Mouse (Mus musculus): ENCODE measurements around the gene Pdlim4. TPM values are rescaled to one million over a fixed set of nuclear protein-coding genes. Genes with fewer than 3 reads are reported as not detected.

The Pdlim4 gene
- polyA plus RNA-seq, 1 experiment: 69.0 TPM

GRCm38 (mm10) chr11:54065106-54065914 is 3.5 kb downstream of the Pdlim4 start:
- Histone ChIP-seq H3K4me1 (ENCODE audit: control insufficient read depth, insufficient read depth, low read length) (peaks cover 14% of the 10 kb centered on the region), H3K27ac (ENCODE audit: insufficient read depth, low read depth, low read length) (no peak overlapping the region)
- TF ChIP-seq CTCF (IDR thresholded peaks at IDR 0.05; ENCODE audit: low read depth, low read length) (no peak), POLR2A (IDR thresholded peaks at IDR 0.05; ENCODE audit: borderline replicate concordance, low read depth, low read length) (no peak)

GRCm38 (mm10) chr11:54064412-54064978 is 4.3 kb downstream of the Pdlim4 start:
- Histone ChIP-seq H3K4me3 (ENCODE audit: insufficient read depth, low read length) (no peak overlapping the region), H3K27ac (ENCODE audit: insufficient read depth, low read depth, low read length) (no peak overlapping the region), H3K4me1 (ENCODE audit: control insufficient read depth, insufficient read depth, low read length) (peaks cover 14% of the 10 kb centered on the region)
- TF ChIP-seq POLR2A (IDR thresholded peaks at IDR 0.05; ENCODE audit: borderline replicate concordance, low read depth, low read length) (no peak), CTCF (IDR thresholded peaks at IDR 0.05; ENCODE audit: low read depth, low read length) (no peak)

More at GRCm38 (mm10) chr11:54065106-54065914, 3.5 kb downstream of the Pdlim4 start:
- H3K4me3 ChIP-seq (ENCODE audit: insufficient read depth, low read length): no peak overlapping the region

GRCm38 (mm10) chr11:54063472-54063775 is 5.4 kb downstream of the Pdlim4 start:
- Histone ChIP-seq H3K4me3 (ENCODE audit: insufficient read depth, low read length) (no peak overlapping the region), H3K4me1 (ENCODE audit: control insufficient read depth, insufficient read depth, low read length) (peaks cover 14% of the 10 kb centered on the region), H3K27ac (ENCODE audit: insufficient read depth, low read depth, low read length) (no peak overlapping the region)
- TF ChIP-seq POLR2A (IDR thresholded peaks at IDR 0.05; ENCODE audit: borderline replicate concordance, low read depth, low read length) (no peak), CTCF (IDR thresholded peaks at IDR 0.05; ENCODE audit: low read depth, low read length) (no peak)

- no peak overlapping the region for H3K27ac ChIP-seq (ENCODE audit: insufficient read depth, low read depth, low read length)
- peaks cover 12% of the 10 kb centered on the region for H3K4me1 ChIP-seq (ENCODE audit: control insufficient read depth, insufficient read depth, low read length)
- TF ChIP-seq CTCF (IDR thresholded peaks at IDR 0.05; ENCODE audit: low read depth, low read length): no peak
- no peak for TF ChIP-seq POLR2A (IDR thresholded peaks at IDR 0.05; ENCODE audit: borderline replicate concordance, low read depth, low read length)
- no peak overlapping the region for H3K4me3 ChIP-seq (ENCODE audit: insufficient read depth, low read length)
These were observed 5.9 kb downstream of the Pdlim4 start for GRCm38 (mm10) chr11:54062753-54063471.

- peaks cover 8% of the 10 kb centered on the region; the same call in 1 of the 2 replicates for H3K4me1 ChIP-seq (ENCODE audit: control insufficient read depth, insufficient read depth, low read length)
- no peak overlapping the region for H3K27ac ChIP-seq (ENCODE audit: insufficient read depth, low read depth, low read length)
- H3K4me3 ChIP-seq (ENCODE audit: insufficient read depth, low read length): no peak overlapping the region
- no peak for TF ChIP-seq POLR2A (IDR thresholded peaks at IDR 0.05; ENCODE audit: borderline replicate concordance, low read depth, low read length)
- no peak for TF ChIP-seq CTCF (IDR thresholded peaks at IDR 0.05; ENCODE audit: low read depth, low read length)
These were observed 6.6 kb downstream of the Pdlim4 start for GRCm38 (mm10) chr11:54062086-54062752.

- TF ChIP-seq POLR2A (IDR thresholded peaks at IDR 0.05; ENCODE audit: borderline replicate concordance, low read depth, low read length) (no peak), CTCF (IDR thresholded peaks at IDR 0.05; ENCODE audit: low read depth, low read length) (no peak)
- Histone ChIP-seq H3K27ac (ENCODE audit: insufficient read depth, low read depth, low read length) (no peak overlapping the region), H3K4me1 (ENCODE audit: control insufficient read depth, insufficient read depth, low read length) (peaks cover 4% of the 10 kb centered on the region; the same call in 1 of the 2 replicates), H3K4me3 (ENCODE audit: insufficient read depth, low read length) (no peak overlapping the region)
These were observed 8.5 kb downstream of the Pdlim4 start for GRCm38 (mm10) chr11:54060316-54060715.

- TF ChIP-seq POLR2A (IDR thresholded peaks at IDR 0.05; ENCODE audit: borderline replicate concordance, low read depth, low read length): no peak
- TF ChIP-seq CTCF (IDR thresholded peaks at IDR 0.05; ENCODE audit: low read depth, low read length): no peak
- no peak overlapping the region for H3K4me3 ChIP-seq (ENCODE audit: insufficient read depth, low read length)
- H3K4me1 ChIP-seq (ENCODE audit: control insufficient read depth, insufficient read depth, low read length): peaks cover 3% of the 10 kb centered on the region; the same call in 1 of the 2 replicates
- no peak overlapping the region for H3K27ac ChIP-seq (ENCODE audit: insufficient read depth, low read depth, low read length)
These were observed 9.3 kb downstream of the Pdlim4 start for GRCm38 (mm10) chr11:54059526-54059925.

- no peak overlapping the region for H3K27ac ChIP-seq (ENCODE audit: insufficient read depth, low read depth, low read length)
- H3K4me3 ChIP-seq (ENCODE audit: insufficient read depth, low read length): no peak overlapping the region
- TF ChIP-seq POLR2A (IDR thresholded peaks at IDR 0.05; ENCODE audit: borderline replicate concordance, low read depth, low read length) (no peak), CTCF (IDR thresholded peaks at IDR 0.05; ENCODE audit: low read depth, low read length) (no peak)
- H3K4me1 ChIP-seq (ENCODE audit: control insufficient read depth, insufficient read depth, low read length): no peaks in the 10 kb centered on the region
These were observed 10.2 kb downstream of the Pdlim4 start for GRCm38 (mm10) chr11:54058643-54059042.

GRCm38 (mm10) chr11:54058056-54058617 is 10.7 kb downstream of the Pdlim4 start:
- Histone ChIP-seq H3K27ac (ENCODE audit: insufficient read depth, low read depth, low read length) (no peak overlapping the region), H3K4me1 (ENCODE audit: control insufficient read depth, insufficient read depth, low read length) (no peaks in the 10 kb centered on the region), H3K4me3 (ENCODE audit: insufficient read depth, low read length) (no peak overlapping the region)
- TF ChIP-seq POLR2A (IDR thresholded peaks at IDR 0.05; ENCODE audit: borderline replicate concordance, low read depth, low read length): no peak
- TF ChIP-seq CTCF (IDR thresholded peaks at IDR 0.05; ENCODE audit: low read depth, low read length): no peak

All from bone marrow macrophage, adult 2 months (primary cell).